Mouse (Mus musculus): ENCODE results near the gene Fgfr2.

- no peak for TF ChIP-seq CTCF (IDR thresholded peaks at IDR 0.05)
- no peak for TF ChIP-seq EP300 (IDR thresholded peaks at IDR 0.05)
Observed at GRCm38 (mm10) chr7:132336781-132337180, 786.4 kb downstream of the Fgfr2 start.
